Mouse (Mus musculus) G1E (cell line): ENCODE measurements at regions not wholly inside any gene's neighbourhood (a gene's known extent, or its start where the extent isn't known, plus 50 kb on each side); places are given as distances from the start of the nearest gene placed in this dataset.

Source experiments
- CTCF ChIP-seq: IDR thresholded peaks from 2 replicates; pipeline ENCODE4 v1.5.1; 2012; ENCODE audit warnings: low read depth, low read length, inconsistent platforms, mixed read lengths
- GATA1 ChIP-seq: IDR thresholded peaks from 2 replicates; pipeline ENCODE4 v1.6.1; 2012; ENCODE audit warnings: borderline replicate concordance, low read length, inconsistent platforms, mixed read lengths

- TF ChIP-seq GATA1 (no peak), CTCF (no peak)
These were observed 365.6 kb downstream of the Tox3 start for GRCm38 (mm10) chr8:89982551-89982950.
